Mouse (Mus musculus): ENCODE results near the gene Gabbr2.

DNA sequence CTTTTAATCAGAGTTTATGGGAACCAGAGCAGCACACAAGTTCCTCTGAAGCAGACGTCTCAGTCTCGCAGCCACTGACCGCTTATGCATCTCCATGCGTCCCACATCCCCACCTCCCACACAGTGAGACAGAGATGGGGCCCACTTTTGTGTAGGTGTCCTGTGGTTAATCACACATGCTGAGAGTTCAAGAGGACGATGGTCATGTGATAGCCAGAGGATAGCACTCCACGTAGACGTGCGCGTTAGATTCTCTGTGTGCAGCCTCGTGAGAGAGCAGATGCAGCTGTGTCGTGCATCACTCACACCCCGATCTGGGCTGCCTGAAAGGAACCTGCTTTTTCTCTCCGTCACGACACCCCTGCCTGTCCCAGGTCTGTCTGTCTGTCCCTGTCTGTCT, 167.9 kb downstream of the Gabbr2 start:
- TF ChIP-seq CTCF (IDR thresholded peaks at IDR 0.05; ENCODE audit: low read depth) = no peak
- TF ChIP-seq EP300 (optimal IDR thresholded peaks at IDR 0.05) = no peak

All from stomach, postnatal 0 days (tissue).